Mouse (Mus musculus): ENCODE measurements at regions not wholly inside any gene's neighbourhood (a gene's known extent, or its start where the extent isn't known, plus 50 kb on each side); places are given as distances from the start of the nearest gene placed in this dataset.
"Not testable (repeated sequence)": the region's sequence is repeated elsewhere in the genome, so short reads cannot be mapped to it uniquely, and the experiment has no call there.

GRCm38 (mm10) chr15:8831720-8832620 is 121.4 kb upstream of the Slc1a3 start:
- no peaks in the 10 kb centered on the region for H3K9me3 ChIP-seq (ENCODE audit: low read depth, low read length)
- DNase-seq (no peak), ATAC-seq (ENCODE audit: insufficient read depth) (no peak)
- TF ChIP-seq CTCF (IDR thresholded peaks at IDR 0.05; ENCODE audit: low read depth) = no peak
- H3K4me1 ChIP-seq (ENCODE audit: insufficient read depth) = no peaks in the 10 kb centered on the region
- no peaks in the 10 kb centered on the region for H3K36me3 ChIP-seq (ENCODE audit: insufficient read depth)
- H3K4me2 ChIP-seq = no peak overlapping the region
- 51% methylated on average over 13 of the region's 13 CpGs for WGBS
- no peak overlapping the region for H3K9ac ChIP-seq
- no peak overlapping the region for H3K27ac ChIP-seq (ENCODE audit: low read depth)
- no peaks in the 10 kb centered on the region for H3K27me3 ChIP-seq (ENCODE audit: insufficient read depth, low read length)
- no peak overlapping the region for H3K4me3 ChIP-seq (ENCODE audit: low read depth, low read length)

DNA sequence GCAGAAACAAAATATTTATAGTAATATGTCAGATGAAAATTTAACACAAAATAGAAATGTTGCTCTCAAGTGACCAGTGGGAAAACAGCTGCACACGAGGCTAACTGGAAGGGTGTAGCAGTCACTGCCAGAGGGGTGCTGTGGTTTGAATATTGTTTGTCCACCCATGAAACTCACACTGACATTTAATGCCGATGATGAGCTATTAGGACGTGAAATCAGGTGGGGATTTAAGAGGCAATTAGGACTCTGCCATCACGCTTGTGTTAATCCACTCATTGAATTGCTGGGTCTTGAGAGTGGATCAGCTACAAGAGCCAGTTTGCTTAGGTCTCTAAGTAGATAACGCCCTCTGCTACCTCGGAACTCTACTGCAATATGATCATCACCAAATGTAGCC is 114.3 kb upstream of the Slc1a3 start:
- Histone ChIP-seq H3K4me2 (no peak overlapping the region), H3K27me3 (ENCODE audit: insufficient read depth, low read length) (no peaks in the 10 kb centered on the region), H3K27ac (ENCODE audit: low read depth) (no peak overlapping the region), H3K9me3 (ENCODE audit: low read depth, low read length) (no peaks in the 10 kb centered on the region), H3K36me3 (ENCODE audit: insufficient read depth) (no peaks in the 10 kb centered on the region), H3K4me1 (ENCODE audit: insufficient read depth) (no peaks in the 10 kb centered on the region), H3K9ac (no peak overlapping the region), H3K4me3 (ENCODE audit: low read depth, low read length) (no peak overlapping the region)
- TF ChIP-seq CTCF (IDR thresholded peaks at IDR 0.05; ENCODE audit: low read depth) = no peak
- WGBS = 71% methylated on average over 6 of the region's 6 CpGs
- DNase-seq = no peak
- no peak for ATAC-seq (ENCODE audit: insufficient read depth)

- H3K9me3 ChIP-seq (ENCODE audit: low read depth, low read length); ATAC-seq (ENCODE audit: insufficient read depth); H3K4me1 ChIP-seq (ENCODE audit: insufficient read depth); H3K4me2 ChIP-seq; H3K36me3 ChIP-seq (ENCODE audit: insufficient read depth); H3K27ac ChIP-seq (ENCODE audit: low read depth); H3K27me3 ChIP-seq (ENCODE audit: insufficient read depth, low read length); H3K9ac ChIP-seq; DNase-seq; H3K4me3 ChIP-seq (ENCODE audit: low read depth, low read length): not testable (repeated sequence)
- whole genome bisulfite sequencing = 94% methylated on average over 1 of the region's 8 CpGs
Observed at GRCm38 (mm10) chr15:8822795-8823194, 112.2 kb upstream of the Slc1a3 start.

DNA sequence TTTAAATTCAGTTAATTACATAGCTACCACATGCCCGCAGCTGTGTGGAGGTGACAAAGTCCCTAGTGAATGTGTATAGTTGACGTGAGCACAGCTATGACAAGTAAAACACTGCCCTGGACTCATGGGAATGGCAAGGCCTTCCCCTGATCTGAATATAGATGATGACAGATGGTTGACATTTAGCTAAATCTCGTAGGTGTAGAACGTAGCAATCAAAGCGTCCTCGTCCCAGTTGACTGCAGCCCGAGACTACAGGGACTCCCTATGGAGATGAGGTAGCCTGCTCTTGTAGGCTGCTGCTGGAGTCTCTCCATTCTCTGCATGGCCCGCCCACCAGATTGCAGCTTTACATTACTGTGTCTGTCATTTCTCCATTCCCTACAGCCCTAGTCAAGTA is 107.0 kb upstream of the Slc1a3 start:
- Histone ChIP-seq H3K27ac (ENCODE audit: low read depth) (no peak overlapping the region), H3K9ac (no peak overlapping the region), H3K4me2 (no peak overlapping the region), H3K9me3 (ENCODE audit: low read depth, low read length) (no peaks in the 10 kb centered on the region), H3K36me3 (ENCODE audit: insufficient read depth) (no peaks in the 10 kb centered on the region), H3K4me3 (ENCODE audit: low read depth, low read length) (no peak overlapping the region), H3K4me1 (ENCODE audit: insufficient read depth) (no peaks in the 10 kb centered on the region), H3K27me3 (ENCODE audit: insufficient read depth, low read length) (no peaks in the 10 kb centered on the region)
- ATAC-seq (ENCODE audit: insufficient read depth) (no peak), DNase-seq (no peak)
- 83% methylated on average over 8 of the region's 8 CpGs for WGBS
- TF ChIP-seq CTCF (IDR thresholded peaks at IDR 0.05; ENCODE audit: low read depth) = no peak

DNA sequence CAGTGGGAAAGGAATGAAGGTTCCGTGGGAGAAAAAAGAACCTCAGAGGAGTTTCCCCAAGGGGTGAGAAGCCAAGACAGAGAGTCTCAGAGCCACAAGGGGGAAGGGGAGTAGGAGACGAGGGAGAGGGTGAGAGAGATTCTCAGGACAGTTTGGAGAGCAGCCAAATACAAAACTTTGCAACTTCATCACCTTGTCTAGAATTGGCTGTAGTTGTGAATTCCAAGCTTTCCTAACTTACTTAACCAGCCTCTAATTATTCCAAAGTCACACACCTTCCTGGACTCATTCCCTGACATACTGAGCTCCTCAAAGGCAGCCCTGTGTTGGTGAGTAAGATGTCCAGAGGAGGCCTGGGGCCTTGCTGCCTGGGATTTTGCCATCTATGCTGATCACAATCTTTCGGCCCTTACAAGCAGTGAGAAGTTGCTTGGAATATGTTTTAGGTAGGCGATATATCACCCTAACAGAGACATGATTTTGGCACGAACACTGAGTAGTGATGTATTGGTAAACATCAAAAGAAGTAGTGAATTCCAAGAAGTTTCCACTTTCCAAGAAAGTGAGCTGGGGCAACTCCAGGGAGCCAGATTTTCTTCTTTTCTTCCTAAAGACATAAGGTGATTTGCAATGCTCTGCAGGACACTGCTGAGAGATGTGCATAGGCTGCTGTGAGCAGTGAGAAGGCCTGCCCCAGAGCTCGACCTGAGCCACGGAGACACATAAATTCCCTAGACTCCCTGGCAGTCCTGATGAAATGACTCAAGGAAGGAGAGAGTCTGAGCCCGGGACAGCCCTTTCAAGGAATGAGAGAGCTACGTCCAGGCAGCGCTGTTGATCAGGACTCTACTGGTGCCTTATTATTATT is 106.2 kb upstream of the Slc1a3 start:
- Histone ChIP-seq H3K27me3 (ENCODE audit: insufficient read depth, low read length) (no peaks in the 10 kb centered on the region), H3K9me3 (ENCODE audit: low read depth, low read length) (no peaks in the 10 kb centered on the region), H3K27ac (ENCODE audit: low read depth) (peak overlapping the region; percentile 36; the same call in 1 of the 2 replicates), H3K9ac (no peak overlapping the region), H3K4me1 (ENCODE audit: insufficient read depth) (no peaks in the 10 kb centered on the region), H3K36me3 (ENCODE audit: insufficient read depth) (no peaks in the 10 kb centered on the region), H3K4me3 (ENCODE audit: low read depth, low read length) (no peak overlapping the region), H3K4me2 (no peak overlapping the region)
- peak; percentile 76 for DNase-seq
- WGBS = 48% methylated on average over 10 of the region's 10 CpGs
- ATAC-seq (ENCODE audit: insufficient read depth) = peak; percentile 83; the same call in 1 of the 2 replicates
- TF ChIP-seq CTCF (IDR thresholded peaks at IDR 0.05; ENCODE audit: low read depth) = no peak

- no peaks in the 10 kb centered on the region for H3K36me3 ChIP-seq (ENCODE audit: insufficient read depth)
Observed at GRCm38 (mm10) chr15:8815958-8816357, 105.4 kb upstream of the Slc1a3 start.

DNA sequence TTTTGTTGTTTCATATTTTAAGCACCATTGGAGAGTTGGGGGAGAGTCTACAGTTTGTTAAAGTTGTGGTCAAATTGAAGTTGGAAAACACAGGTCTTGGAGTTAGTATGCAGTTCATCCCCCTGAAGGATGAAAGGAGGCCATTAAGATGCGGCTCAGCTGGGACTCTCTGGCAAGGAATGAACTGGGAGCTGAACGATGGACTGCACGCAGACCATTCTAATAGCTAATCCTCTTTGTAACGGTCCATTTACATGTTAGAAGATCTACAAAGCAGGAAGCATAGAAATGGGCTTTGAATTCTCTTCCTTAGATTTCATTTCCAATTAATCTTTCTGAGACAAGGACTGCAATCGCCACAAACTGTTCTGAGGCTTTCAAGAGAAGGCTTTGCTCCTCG is 104.7 kb upstream of the Slc1a3 start:
- no peaks in the 10 kb centered on the region for H3K36me3 ChIP-seq (ENCODE audit: insufficient read depth)
- no peaks in the 10 kb centered on the region for H3K9me3 ChIP-seq (ENCODE audit: low read depth, low read length)
- no peak for DNase-seq
- no peak overlapping the region for H3K4me2 ChIP-seq
- no peak for TF ChIP-seq CTCF (IDR thresholded peaks at IDR 0.05; ENCODE audit: low read depth)
- no peaks in the 10 kb centered on the region for H3K27me3 ChIP-seq (ENCODE audit: insufficient read depth, low read length)
- H3K27ac ChIP-seq (ENCODE audit: low read depth) = no peak overlapping the region
- H3K9ac ChIP-seq = no peak overlapping the region
- ATAC-seq (ENCODE audit: insufficient read depth) = no peak
- no peaks in the 10 kb centered on the region for H3K4me1 ChIP-seq (ENCODE audit: insufficient read depth)
- H3K4me3 ChIP-seq (ENCODE audit: low read depth, low read length) = no peak overlapping the region
- WGBS = 61% methylated on average over 6 of the region's 6 CpGs

More at GRCm38 (mm10) chr15:8815958-8816357, 105.4 kb upstream of the Slc1a3 start:
- 54% methylated on average over 2 of the region's 2 CpGs for WGBS
- Histone ChIP-seq H3K4me1 (ENCODE audit: insufficient read depth) (no peaks in the 10 kb centered on the region), H3K4me3 (ENCODE audit: low read depth, low read length) (no peak overlapping the region), H3K9ac (no peak overlapping the region), H3K4me2 (no peak overlapping the region), H3K27ac (ENCODE audit: low read depth) (no peak overlapping the region), H3K27me3 (ENCODE audit: insufficient read depth, low read length) (no peaks in the 10 kb centered on the region), H3K9me3 (ENCODE audit: low read depth, low read length) (no peaks in the 10 kb centered on the region)
- DNase-seq (no peak), ATAC-seq (ENCODE audit: insufficient read depth) (peak; percentile 22; the same call in 1 of the 2 replicates)
- TF ChIP-seq CTCF (IDR thresholded peaks at IDR 0.05; ENCODE audit: low read depth) = no peak
